Mouse (Mus musculus) leukemia stem cell, adult 10-12 weeks (primary cell): ENCODE results near the gene Gm5916. TPM values are rescaled to one million over a fixed set of nuclear protein-coding genes. Genes with fewer than 3 reads are reported as not detected.

ENCODE experiments used
- polyA plus RNA-seq: library from polyadenylated mRNA; stranded (reverse); fragments of >175 nt; gene quantifications from 2 replicates; pipeline ENCODE4 v1.2.3, GENCODE M21; 2012; ENCODE audit warnings: low replicate concordance

Gm5916 gene
- not detected in 2 replicates for polyA plus RNA-seq

DNA sequence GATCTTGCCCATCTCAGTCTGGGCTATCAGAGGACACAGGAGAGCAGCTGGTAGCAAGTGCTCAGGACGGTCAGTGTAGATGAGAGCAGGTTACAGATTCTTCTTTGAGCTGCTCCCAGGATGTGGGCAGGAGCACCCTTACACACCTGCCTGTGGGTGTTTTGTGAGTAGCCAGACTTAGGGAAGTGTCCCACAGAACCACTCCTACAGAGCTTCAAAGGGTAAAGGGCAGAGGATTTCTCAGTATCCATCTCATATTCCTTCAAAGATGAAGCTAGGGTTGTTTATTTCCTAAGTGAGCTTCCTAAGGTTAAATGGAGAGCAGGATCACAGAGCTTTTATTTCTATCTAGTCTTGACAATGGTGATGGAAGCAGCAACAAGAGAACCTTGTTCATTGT lies at the start of gene Gm5916:
Gene Gm5916, minus strand, starts transcription at position 101 of the 400 bp plus-strand sequence.

Other genes starting within 250 kb of the Gm5916 start
- not detected in 2 replicates for gene 9230113P08Rik, start 220.4 kb downstream of the Gm5916 start, polyA plus RNA-seq